Mouse (Mus musculus) spleen, postnatal 4 days (tissue): Measurements from ENCODE around the gene Slc25a21.

ENCODE experiments used
- DNase-seq, 2 experiments: peaks; one replicate each; pipeline ENCODE4 v3.0.0; 2022; ENCODE audit warnings: low spot score in 2 of 2

The Slc25a21 gene

GRCm38 (mm10) chr12:57184401-57185147 lies 12.7 kb downstream of the Slc25a21 start:
- no peak for DNase-seq

DNA sequence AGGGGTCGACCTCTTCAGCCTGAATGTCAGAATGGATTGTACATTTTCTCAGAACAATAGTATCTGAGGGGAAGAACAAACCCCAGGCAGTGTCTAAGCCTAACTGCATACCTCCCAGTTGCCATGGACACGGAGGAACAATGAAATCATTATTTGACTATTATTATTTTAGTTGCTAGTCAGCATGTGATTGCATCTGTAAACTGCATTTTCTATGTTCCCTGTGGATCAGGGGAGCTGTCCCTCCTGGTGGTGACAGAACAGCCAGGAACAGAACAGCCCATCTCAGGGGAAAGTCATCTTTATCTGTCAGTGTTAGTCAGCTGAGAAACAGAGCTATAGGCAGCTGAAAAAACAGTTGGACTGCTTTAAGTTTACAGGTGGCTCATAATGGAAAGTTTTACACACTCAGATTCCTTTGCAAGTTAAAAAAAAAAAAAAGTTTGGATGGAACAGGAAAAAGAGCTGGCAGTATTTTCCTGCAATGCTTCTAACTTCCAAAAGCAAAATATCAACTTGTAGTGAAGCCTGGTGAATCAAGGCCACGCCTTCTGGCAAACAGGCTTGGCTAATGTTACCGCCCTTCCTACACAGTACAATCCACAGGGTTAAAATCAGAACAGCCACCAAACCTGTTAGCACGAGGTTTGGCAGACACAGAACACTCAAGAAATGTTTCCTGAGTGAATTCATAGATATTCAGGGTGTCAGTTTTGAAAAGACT lies 17.6 kb downstream of the Slc25a21 start:
- DNase-seq, result no peak

- DNase-seq, result no peak
Measured at GRCm38 (mm10) chr12:57178818-57179217, 18.5 kb downstream of the Slc25a21 start.

GRCm38 (mm10) chr12:57163294-57163693 lies 34.0 kb downstream of the Slc25a21 start:
- DNase-seq, result no peak

- DNase-seq, result no peak
Measured at GRCm38 (mm10) chr12:57162840-57163239, 34.4 kb downstream of the Slc25a21 start.

DNA sequence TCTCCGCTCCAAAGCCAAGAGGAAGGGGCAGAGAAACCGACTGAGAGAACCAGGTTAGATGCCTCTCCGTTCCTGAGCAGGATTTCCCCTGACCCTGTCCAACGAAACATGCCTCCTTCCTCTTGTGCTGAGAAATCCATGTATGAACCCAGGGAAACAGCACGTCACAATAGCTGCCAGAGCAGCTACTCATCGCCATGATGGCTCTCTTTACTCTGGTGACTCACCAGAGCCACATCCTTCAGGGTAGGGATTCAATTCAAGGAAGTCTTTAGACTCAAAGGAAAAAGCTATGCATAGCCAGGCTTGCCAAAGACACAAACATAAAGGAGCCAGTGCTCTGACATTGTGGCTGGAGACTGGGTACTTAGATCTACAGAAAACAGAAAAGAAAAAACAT lies 37.4 kb downstream of the Slc25a21 start:
- no peak for DNase-seq

DNA sequence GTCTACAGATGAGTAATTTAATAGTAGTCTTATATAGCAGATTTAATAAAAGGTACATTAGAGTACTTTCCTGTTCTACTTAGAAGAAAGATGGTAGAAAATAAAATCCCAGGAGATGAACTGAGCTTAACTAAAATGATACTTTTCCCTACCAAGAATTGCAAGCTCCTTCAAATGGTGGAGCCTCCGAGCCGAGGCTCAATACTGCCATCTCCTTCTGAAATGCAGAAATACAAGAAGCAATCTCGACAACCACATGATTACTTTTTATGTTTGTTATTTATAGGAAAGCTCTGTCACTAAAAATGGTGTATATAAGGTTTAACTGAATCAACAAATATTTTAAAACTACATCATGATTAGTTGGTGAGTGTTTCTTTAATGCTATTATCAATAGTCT lies 39.0 kb downstream of the Slc25a21 start:
- DNase-seq, result no peak

DNA sequence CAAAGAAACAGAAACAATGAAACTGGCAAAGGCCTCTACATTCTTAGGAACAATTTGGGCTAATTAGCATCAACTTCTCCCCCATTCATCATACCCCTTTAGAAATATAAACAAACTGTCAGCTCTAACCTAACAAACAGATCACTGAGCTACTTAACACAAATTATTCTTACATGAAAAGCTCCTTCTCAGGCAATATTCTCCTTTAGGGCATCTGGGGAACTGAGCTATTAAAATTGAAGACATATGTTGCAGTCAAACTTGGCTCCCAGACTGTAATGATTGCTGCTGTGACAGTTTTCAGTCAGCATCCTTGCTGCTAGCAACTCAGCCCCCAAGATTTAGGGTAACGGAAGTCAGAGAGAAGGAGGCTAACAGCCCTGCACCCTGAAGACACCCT lies 58.3 kb downstream of the Slc25a21 start:
- no peak for DNase-seq

GRCm38 (mm10) chr12:57137809-57138208 lies 59.5 kb downstream of the Slc25a21 start:
- DNase-seq, result no peak

DNA sequence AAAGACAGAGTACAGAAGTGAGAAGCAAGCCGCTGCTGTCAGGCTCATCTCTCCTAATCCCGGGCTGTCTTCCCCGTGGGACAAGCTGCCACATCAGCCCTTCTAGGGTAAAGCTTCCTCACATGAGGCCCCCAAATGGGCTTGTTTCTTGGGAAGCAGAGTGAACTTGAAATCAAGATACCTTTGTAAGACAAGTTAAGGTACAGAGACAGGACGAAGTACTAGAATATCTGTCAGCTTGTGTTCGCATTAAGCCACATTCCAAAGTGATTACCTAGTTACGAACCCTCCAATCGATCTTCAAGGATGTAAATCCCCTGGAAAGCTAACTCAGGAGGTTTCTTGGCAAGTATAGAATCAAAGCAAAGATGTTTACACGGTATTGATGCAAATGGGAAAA lies 78.7 kb downstream of the Slc25a21 start:
- no peak for DNase-seq

DNA sequence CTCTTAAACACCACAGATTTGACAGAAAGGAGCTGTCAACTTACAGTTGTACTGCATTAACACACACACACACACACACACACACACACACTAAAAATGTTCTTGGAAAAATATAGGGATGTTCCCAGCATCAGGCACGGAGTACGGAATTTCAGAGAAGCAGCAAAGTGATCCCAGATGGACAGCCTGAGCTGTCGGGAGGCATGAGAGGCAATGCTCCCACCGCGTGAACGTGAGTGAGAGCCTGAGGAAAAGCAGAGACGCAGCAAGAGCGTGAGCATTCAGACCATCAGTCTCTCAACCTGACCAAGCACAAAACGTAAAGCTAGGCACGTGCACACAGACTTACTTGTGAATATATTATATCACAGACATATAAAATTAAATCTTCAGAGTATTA lies 81.8 kb downstream of the Slc25a21 start:
- DNase-seq, result no peak

- no peak for DNase-seq
Measured at GRCm38 (mm10) chr12:57109363-57109762, 87.9 kb downstream of the Slc25a21 start.

- DNase-seq, result no peak
Measured at GRCm38 (mm10) chr12:57102322-57102721, 95.0 kb downstream of the Slc25a21 start.

GRCm38 (mm10) chr12:57100549-57100948 lies 96.7 kb downstream of the Slc25a21 start:
- DNase-seq, result no peak

GRCm38 (mm10) chr12:57099066-57099465 lies 98.2 kb downstream of the Slc25a21 start:
- peak in 1 of 2 experiments; percentile 19 for DNase-seq

GRCm38 (mm10) chr12:57098371-57098770 lies 98.9 kb downstream of the Slc25a21 start:
- no peak for DNase-seq

DNA sequence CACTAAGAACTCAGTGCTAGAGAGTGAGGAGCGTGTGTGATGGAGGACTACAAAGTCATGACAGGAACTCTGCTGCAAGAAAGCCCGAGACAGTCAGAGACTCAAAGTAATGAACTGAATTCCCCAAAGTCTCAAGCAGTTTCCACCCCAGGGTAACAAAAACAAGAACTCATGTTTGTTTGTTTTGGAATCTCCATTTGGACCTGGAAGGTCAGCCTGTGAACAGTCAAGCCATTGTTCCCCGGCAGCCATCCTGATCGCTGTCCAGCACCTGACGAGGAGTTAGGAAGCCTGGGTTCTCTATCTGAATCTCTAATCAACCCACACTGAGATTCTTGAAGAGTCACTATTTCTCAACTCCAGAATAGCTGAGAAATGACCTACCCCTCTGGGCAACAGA lies 104.2 kb downstream of the Slc25a21 start:
- no peak for DNase-seq

GRCm38 (mm10) chr12:57084519-57084918 lies 112.8 kb downstream of the Slc25a21 start:
- no peak for DNase-seq

GRCm38 (mm10) chr12:57083533-57083932 lies 113.7 kb downstream of the Slc25a21 start:
- no peak for DNase-seq

DNA sequence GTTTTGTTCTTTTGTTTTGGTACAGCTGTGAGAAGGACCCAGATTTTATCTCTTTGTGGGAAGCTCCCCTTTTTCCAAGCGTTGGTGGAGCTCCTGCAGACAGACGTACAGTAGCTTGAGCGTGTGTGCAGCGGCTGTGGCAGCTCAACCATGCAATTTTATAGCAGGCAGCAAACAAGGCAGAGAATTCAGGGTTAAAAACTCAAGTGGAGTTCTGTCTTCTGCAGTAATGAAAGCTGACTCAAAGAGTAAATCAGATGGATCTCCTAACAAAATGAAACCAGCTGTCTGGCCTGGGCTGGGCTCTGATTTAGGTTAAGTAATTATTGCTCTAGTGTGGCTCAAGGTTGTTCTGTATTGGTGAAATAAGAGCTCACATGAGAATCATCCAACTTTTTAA lies 120.7 kb downstream of the Slc25a21 start:
- no peak for DNase-seq

DNA sequence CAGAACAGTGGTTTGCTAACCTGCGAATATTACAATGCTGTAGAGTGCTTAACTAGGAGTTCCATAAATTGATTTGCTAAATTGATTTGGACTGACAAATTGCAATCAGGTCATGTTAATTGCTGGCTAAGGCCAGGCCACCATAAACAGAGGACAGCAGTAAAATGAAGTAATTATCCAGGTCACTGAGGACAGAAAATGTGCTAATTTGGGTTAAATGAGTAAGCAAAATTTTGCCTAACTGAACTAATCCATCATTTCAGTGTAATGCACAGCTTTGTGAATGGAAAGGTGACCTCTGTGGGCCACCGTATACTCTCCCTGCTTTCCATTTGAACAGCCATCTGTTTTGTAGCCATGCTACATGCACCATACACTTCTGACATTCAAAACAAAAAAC lies 124.7 kb downstream of the Slc25a21 start:
- no peak for DNase-seq

DNA sequence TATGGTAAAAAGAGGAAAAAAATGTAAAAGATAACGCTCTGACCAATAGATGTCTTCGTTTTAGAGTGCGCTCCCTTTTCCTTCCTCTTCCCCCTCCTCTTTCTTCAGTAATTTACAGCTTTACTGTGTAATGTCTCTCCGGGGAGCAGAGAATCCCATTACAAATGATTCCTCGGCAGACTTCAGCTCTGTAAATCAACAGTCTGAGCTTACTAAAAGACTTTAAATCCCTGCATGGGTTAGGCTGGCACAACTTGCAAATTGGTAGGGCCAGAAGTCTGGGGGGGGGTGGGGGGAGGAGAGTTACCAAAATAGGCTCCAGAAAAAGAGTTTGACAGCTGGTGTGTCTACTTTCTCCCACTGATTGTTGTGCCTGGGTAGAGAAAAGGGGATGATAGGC lies 128.7 kb downstream of the Slc25a21 start:
- DNase-seq, result no peak

GRCm38 (mm10) chr12:57019737-57020136 lies 177.5 kb downstream of the Slc25a21 start:
- no peak for DNase-seq
